Mouse (Mus musculus): ENCODE measurements around the gene Grin2c. TPM values are rescaled to one million over a fixed set of nuclear protein-coding genes. Genes with fewer than 3 reads are reported as not detected.

Grin2c gene
- total and polyA plus RNA-seq, 3 experiments, result not detected

- no peaks in the 10 kb centered on the region for H3K9me3 ChIP-seq (replicated peaks; ENCODE audit: insufficient read depth, low read length)
- no peaks in the 10 kb centered on the region for H3K79me2 ChIP-seq (ENCODE audit: control insufficient read depth, insufficient read depth, low read length, poor library complexity)
- H3K27ac ChIP-seq (ENCODE audit: control insufficient read depth, low read depth, low read length), result no peak overlapping the region
- H3K27me3 ChIP-seq (ENCODE audit: control insufficient read depth in 1 of 2, insufficient read depth in 2 of 2, low read length in 2 of 2), result no peaks in the 10 kb centered on the region
- peaks cover 8 to 26% of the 10 kb centered on the region in 2 experiments for H3K36me3 ChIP-seq (ENCODE audit: control insufficient read depth in 1 of 2, insufficient read depth in 2 of 2, low read length in 2 of 2)
- TF ChIP-seq ZC3H11A (IDR thresholded peaks at IDR 0.05; ENCODE audit: low read depth, low read length), result peak; percentile 46
- TF ChIP-seq RAD21 (IDR thresholded peaks at IDR 0.05; ENCODE audit: low read depth, low read length), result peak; percentile 83
- no peak for TF ChIP-seq USF2 (IDR thresholded peaks at IDR 0.05; ENCODE audit: borderline replicate concordance in 1 of 2, insufficient read depth in 1 of 2, low read depth in 1 of 2, low read length in 2 of 2)
- TF ChIP-seq USF1 (IDR thresholded peaks at IDR 0.05; ENCODE audit: low read depth, low read length), result no peak
- peak; percentile 81 to 97 (median 93) for TF ChIP-seq CTCF (IDR thresholded peaks at IDR 0.05 in 2 of 3, conservative IDR thresholded peaks at IDR 0.05 in 1 of 3; ENCODE audit: control insufficient read depth in 1 of 3, insufficient read depth in 1 of 3, low read depth in 2 of 3, low read length in 3 of 3, poor library complexity in 1 of 3, severe bottlenecking in 1 of 3)
- TF ChIP-seq ZNF384 (IDR thresholded peaks at IDR 0.05; ENCODE audit: low read depth, low read length), result no peak
- TF ChIP-seq SMC3 (IDR thresholded peaks at IDR 0.05; ENCODE audit: low read depth, low read length), result peak; percentile 80
- TF ChIP-seq RCOR1 (IDR thresholded peaks at IDR 0.05; ENCODE audit: low read depth, low read length), result no peak
- TF ChIP-seq TAL1 (IDR thresholded peaks at IDR 0.05; ENCODE audit: low read length), result no peak
- H3K9ac ChIP-seq (ENCODE audit: control insufficient read depth, low read depth, low read length, poor library complexity, severe bottlenecking), result no peak overlapping the region
- DNase-seq (ENCODE audit: low read depth, low spot score), result peak; percentile 80
- H3K4me1 ChIP-seq (ENCODE audit: control insufficient read depth in 1 of 2, insufficient read depth in 2 of 2, low read length in 2 of 2), result peaks cover 20 to 25% of the 10 kb centered on the region in 2 experiments
- H3K4me3 ChIP-seq (ENCODE audit: control insufficient read depth in 1 of 2, insufficient read depth in 1 of 2, low read depth in 2 of 2, low read length in 2 of 2), result no peak overlapping the region
Observed at GRCm38 (mm10) chr11:115202316-115202715, 64.7 kb downstream of the Grin2c start.

- peaks cover 8 to 40% of the 10 kb centered on the region in 2 experiments for H3K36me3 ChIP-seq (ENCODE audit: control insufficient read depth in 1 of 2, insufficient read depth in 2 of 2, low read length in 2 of 2)
- H3K27ac ChIP-seq (ENCODE audit: control insufficient read depth, low read depth, low read length), result no peak overlapping the region
- H3K4me3 ChIP-seq (ENCODE audit: control insufficient read depth in 1 of 2, insufficient read depth in 1 of 2, low read depth in 2 of 2, low read length in 2 of 2), result no peak overlapping the region
- H3K27me3 ChIP-seq (ENCODE audit: control insufficient read depth in 1 of 2, insufficient read depth in 2 of 2, low read length in 2 of 2), result no peaks in the 10 kb centered on the region
- H3K4me1 ChIP-seq (ENCODE audit: control insufficient read depth in 1 of 2, insufficient read depth in 2 of 2, low read length in 2 of 2), result peaks cover 32 to 40% of the 10 kb centered on the region in 2 experiments
- no peak for TF ChIP-seq ETS1 (IDR thresholded peaks at IDR 0.05; ENCODE audit: low read depth, low read length)
- TF ChIP-seq GABPA (IDR thresholded peaks at IDR 0.05; ENCODE audit: low read depth, low read length), result no peak
- TF ChIP-seq ELF1 (IDR thresholded peaks at IDR 0.05; ENCODE audit: low read depth, low read length), result no peak
- no peak for TF ChIP-seq ZMIZ1 (IDR thresholded peaks at IDR 0.05; ENCODE audit: low read depth, low read length)
- TF ChIP-seq ZKSCAN1 (IDR thresholded peaks at IDR 0.05; ENCODE audit: low read depth, low read length), result no peak
- no peak for TF ChIP-seq RAD21 (IDR thresholded peaks at IDR 0.05; ENCODE audit: low read depth, low read length)
- no peak for TF ChIP-seq POLR2A (IDR thresholded peaks at IDR 0.05; ENCODE audit: control insufficient read depth in 1 of 2, insufficient read depth in 1 of 2, low read depth in 1 of 2, low read length in 2 of 2, poor library complexity in 1 of 2)
- TF ChIP-seq SMC3 (IDR thresholded peaks at IDR 0.05; ENCODE audit: low read depth, low read length), result no peak
- TF ChIP-seq USF2 (IDR thresholded peaks at IDR 0.05; ENCODE audit: borderline replicate concordance in 1 of 2, insufficient read depth in 1 of 2, low read depth in 1 of 2, low read length in 2 of 2), result no peak
- no peak for TF ChIP-seq SIN3A (IDR thresholded peaks at IDR 0.05; ENCODE audit: low read length)
- peaks cover 7% of the 10 kb centered on the region; the same call in 1 of the 2 replicates for H3K79me2 ChIP-seq (ENCODE audit: control insufficient read depth, insufficient read depth, low read length, poor library complexity)
- no peak overlapping the region for H3K9ac ChIP-seq (ENCODE audit: control insufficient read depth, low read depth, low read length, poor library complexity, severe bottlenecking)
- no peaks in the 10 kb centered on the region for H3K9me3 ChIP-seq (replicated peaks; ENCODE audit: insufficient read depth, low read length)
- no peak for DNase-seq (ENCODE audit: low read depth, low spot score)
Observed at GRCm38 (mm10) chr11:115200520-115200919, 66.5 kb downstream of the Grin2c start.

Other genes starting within 250 kb of the Grin2c start
- not detected in 2 replicates for gene Cd300ld4, start 240.2 kb downstream of the Grin2c start, total RNA-seq (2012; rRNA removed)
- gene Cd300ld4, start 240.2 kb downstream of the Grin2c start, polyA plus RNA-seq (2012; ENCODE audit: insufficient read depth in 1 of 2, insufficient read length in 2 of 2, low read depth in 1 of 2, low replicate concordance in 2 of 2, missing spikeins in 1 of 2), result not detected
- gene Cd300ld5, start 229.5 kb downstream of the Grin2c start, total RNA-seq (2012; rRNA removed), result not detected in 2 replicates
- not detected for gene Cd300ld5, start 229.5 kb downstream of the Grin2c start, polyA plus RNA-seq (2012; ENCODE audit: insufficient read depth in 1 of 2, insufficient read length in 2 of 2, low read depth in 1 of 2, low replicate concordance in 2 of 2, missing spikeins in 1 of 2)
- gene Cd300ld3, start 218.8 kb downstream of the Grin2c start, total RNA-seq (2012; rRNA removed), result not detected in 2 replicates
- gene Cd300ld3, start 218.8 kb downstream of the Grin2c start, polyA plus RNA-seq (2012; ENCODE audit: insufficient read depth in 1 of 2, insufficient read length in 2 of 2, low read depth in 1 of 2, low replicate concordance in 2 of 2, missing spikeins in 1 of 2), result not detected
- not detected in 2 replicates for gene Cd300e, start 205.1 kb downstream of the Grin2c start, total RNA-seq (2012; rRNA removed)
- not detected for gene Cd300e, start 205.1 kb downstream of the Grin2c start, polyA plus RNA-seq (2012; ENCODE audit: insufficient read depth in 1 of 2, insufficient read length in 2 of 2, low read depth in 1 of 2, low replicate concordance in 2 of 2, missing spikeins in 1 of 2)
- gene Rab37, start 175.8 kb downstream of the Grin2c start, total RNA-seq (2012; rRNA removed), result 17.2 and 20.6 TPM in 2 replicates
- gene Rab37, start 175.8 kb downstream of the Grin2c start, polyA plus RNA-seq (2012; ENCODE audit: insufficient read depth in 1 of 2, insufficient read length in 2 of 2, low read depth in 1 of 2, low replicate concordance in 2 of 2, missing spikeins in 1 of 2), result 10 to 100 TPM in 1 of 2 experiments, not detected in 1; 14.6 TPM
- 0.12 and 0.26 TPM in 2 replicates for gene Cd300lf, start 133.3 kb downstream of the Grin2c start, total RNA-seq (2012; rRNA removed)
- under 1 TPM in 1 of 2 experiments, not detected in 1; 0.46 TPM for gene Cd300lf, start 133.3 kb downstream of the Grin2c start, polyA plus RNA-seq (2012; ENCODE audit: insufficient read depth in 1 of 2, insufficient read length in 2 of 2, low read depth in 1 of 2, low replicate concordance in 2 of 2, missing spikeins in 1 of 2)
- 124 and 127 TPM in 2 replicates for gene Slc9a3r1, start 103.9 kb downstream of the Grin2c start, total RNA-seq (2012; rRNA removed)
- 100 to 1,000 TPM in 1 of 2 experiments, not detected in 1; 112 TPM for gene Slc9a3r1, start 103.9 kb downstream of the Grin2c start, polyA plus RNA-seq (2012; ENCODE audit: insufficient read depth in 1 of 2, insufficient read length in 2 of 2, low read depth in 1 of 2, low replicate concordance in 2 of 2, missing spikeins in 1 of 2)
- 23.4 and 24.8 TPM in 2 replicates for gene Tmem104, start 79.8 kb downstream of the Grin2c start, total RNA-seq (2012; rRNA removed)
- 10 to 100 TPM in 1 of 2 experiments, not detected in 1; 21.9 TPM for gene Tmem104, start 79.8 kb downstream of the Grin2c start, polyA plus RNA-seq (2012; ENCODE audit: insufficient read depth in 1 of 2, insufficient read length in 2 of 2, low read depth in 1 of 2, low replicate concordance in 2 of 2, missing spikeins in 1 of 2)
- gene Nat9, start 79.4 kb downstream of the Grin2c start, total RNA-seq (2012; rRNA removed), result 80.2 and 92.4 TPM in 2 replicates
- 10 to 100 TPM in 1 of 2 experiments, not detected in 1; 46.1 TPM for gene Nat9, start 79.4 kb downstream of the Grin2c start, polyA plus RNA-seq (2012; ENCODE audit: insufficient read depth in 1 of 2, insufficient read length in 2 of 2, low read depth in 1 of 2, low replicate concordance in 2 of 2, missing spikeins in 1 of 2)
- gene Fdxr, start 9.8 kb upstream of the Grin2c start, total RNA-seq (2012; rRNA removed), result 37.2 and 37.7 TPM in 2 replicates
- gene Fdxr, start 9.8 kb upstream of the Grin2c start, polyA plus RNA-seq (2012; ENCODE audit: insufficient read depth in 1 of 2, insufficient read length in 2 of 2, low read depth in 1 of 2, low replicate concordance in 2 of 2, missing spikeins in 1 of 2), result 10 to 100 TPM in 1 of 2 experiments, not detected in 1; 32.7 TPM
- gene Fads6, start 30.4 kb upstream of the Grin2c start, total RNA-seq (2012; rRNA removed), result 3.0 and 3.3 TPM in 2 replicates
- gene Fads6, start 30.4 kb upstream of the Grin2c start, polyA plus RNA-seq (2012; ENCODE audit: insufficient read depth in 1 of 2, insufficient read length in 2 of 2, low read depth in 1 of 2, low replicate concordance in 2 of 2, missing spikeins in 1 of 2), result 1 to 10 TPM in 1 of 2 experiments, not detected in 1; 6.6 TPM
- gene Otop2, start 39.9 kb upstream of the Grin2c start, total RNA-seq (2012; rRNA removed), result not detected in 2 replicates
- not detected for gene Otop2, start 39.9 kb upstream of the Grin2c start, polyA plus RNA-seq (2012; ENCODE audit: insufficient read depth in 1 of 2, insufficient read length in 2 of 2, low read depth in 1 of 2, low replicate concordance in 2 of 2, missing spikeins in 1 of 2)
- gene Ush1g, start 54.8 kb upstream of the Grin2c start, total RNA-seq (2012; rRNA removed), result not detected in 2 replicates
- gene Ush1g, start 54.8 kb upstream of the Grin2c start, polyA plus RNA-seq (2012; ENCODE audit: insufficient read depth in 1 of 2, insufficient read length in 2 of 2, low read depth in 1 of 2, low replicate concordance in 2 of 2, missing spikeins in 1 of 2), result not detected
- gene Otop3, start 67.5 kb upstream of the Grin2c start, total RNA-seq (2012; rRNA removed), result not detected in 2 replicates
- not detected for gene Otop3, start 67.5 kb upstream of the Grin2c start, polyA plus RNA-seq (2012; ENCODE audit: insufficient read depth in 1 of 2, insufficient read length in 2 of 2, low read depth in 1 of 2, low replicate concordance in 2 of 2, missing spikeins in 1 of 2)
- gene Hid1, start 100.5 kb upstream of the Grin2c start, total RNA-seq (2012; rRNA removed), result 0.88 and 1.1 TPM in 2 replicates
- gene Hid1, start 100.5 kb upstream of the Grin2c start, polyA plus RNA-seq (2012; ENCODE audit: insufficient read depth in 1 of 2, insufficient read length in 2 of 2, low read depth in 1 of 2, low replicate concordance in 2 of 2, missing spikeins in 1 of 2), result 1 to 10 TPM in 1 of 2 experiments, not detected in 1; 3.0 TPM
- gene Cdr2l, start 114.7 kb upstream of the Grin2c start, total RNA-seq (2012; rRNA removed), result 6.3 and 8.2 TPM in 2 replicates
- gene Cdr2l, start 114.7 kb upstream of the Grin2c start, polyA plus RNA-seq (2012; ENCODE audit: insufficient read depth in 1 of 2, insufficient read length in 2 of 2, low read depth in 1 of 2, low replicate concordance in 2 of 2, missing spikeins in 1 of 2), result 1 to 10 TPM in 1 of 2 experiments, not detected in 1; 5.2 TPM
- 132 and 137 TPM in 2 replicates for gene Mrpl58, start 136.5 kb upstream of the Grin2c start, total RNA-seq (2012; rRNA removed)
- 100 to 1,000 TPM in 1 of 2 experiments, not detected in 1; 137 TPM for gene Mrpl58, start 136.5 kb upstream of the Grin2c start, polyA plus RNA-seq (2012; ENCODE audit: insufficient read depth in 1 of 2, insufficient read length in 2 of 2, low read depth in 1 of 2, low replicate concordance in 2 of 2, missing spikeins in 1 of 2)
- 665 and 706 TPM in 2 replicates for gene Atp5h, start 152.7 kb upstream of the Grin2c start, total RNA-seq (2012; rRNA removed)
- gene Atp5h, start 152.7 kb upstream of the Grin2c start, polyA plus RNA-seq (2012; ENCODE audit: insufficient read depth in 1 of 2, insufficient read length in 2 of 2, low read depth in 1 of 2, low replicate concordance in 2 of 2, missing spikeins in 1 of 2), result 1,000 to 10,000 TPM in 1 of 2 experiments, 100 to 1,000 TPM in 1; 525 to 1,715 TPM
- gene Kctd2, start 152.9 kb upstream of the Grin2c start, total RNA-seq (2012; rRNA removed), result 12.3 and 13.2 TPM in 2 replicates
- 10 to 100 TPM in 1 of 2 experiments, not detected in 1; 20.6 TPM for gene Kctd2, start 152.9 kb upstream of the Grin2c start, polyA plus RNA-seq (2012; ENCODE audit: insufficient read depth in 1 of 2, insufficient read length in 2 of 2, low read depth in 1 of 2, low replicate concordance in 2 of 2, missing spikeins in 1 of 2)
- gene Trim80, start 173.3 kb upstream of the Grin2c start, total RNA-seq (2012; rRNA removed), result not detected in 2 replicates
- gene Trim80, start 173.3 kb upstream of the Grin2c start, polyA plus RNA-seq (2012; ENCODE audit: insufficient read depth in 1 of 2, insufficient read length in 2 of 2, low read depth in 1 of 2, low replicate concordance in 2 of 2, missing spikeins in 1 of 2), result not detected
- 0.07 TPM in 1 of 2 replicates, not detected in the other for gene Slc16a5, start 195.2 kb upstream of the Grin2c start, total RNA-seq (2012; rRNA removed)
- gene Slc16a5, start 195.2 kb upstream of the Grin2c start, polyA plus RNA-seq (2012; ENCODE audit: insufficient read depth in 1 of 2, insufficient read length in 2 of 2, low read depth in 1 of 2, low replicate concordance in 2 of 2, missing spikeins in 1 of 2), result under 1 TPM in 1 of 2 experiments, not detected in 1; 0.26 TPM
- 7.0 and 9.1 TPM in 2 replicates for gene Armc7, start 208.4 kb upstream of the Grin2c start, total RNA-seq (2012; rRNA removed)
- 10 to 100 TPM in 1 of 2 experiments, not detected in 1; 13.1 TPM for gene Armc7, start 208.4 kb upstream of the Grin2c start, polyA plus RNA-seq (2012; ENCODE audit: insufficient read depth in 1 of 2, insufficient read length in 2 of 2, low read depth in 1 of 2, low replicate concordance in 2 of 2, missing spikeins in 1 of 2)
- gene Nt5c, start 224.6 kb upstream of the Grin2c start, total RNA-seq (2012; rRNA removed), result 96.6 and 99.3 TPM in 2 replicates
- gene Nt5c, start 224.6 kb upstream of the Grin2c start, polyA plus RNA-seq (2012; ENCODE audit: insufficient read depth in 1 of 2, insufficient read length in 2 of 2, low read depth in 1 of 2, low replicate concordance in 2 of 2, missing spikeins in 1 of 2), result 100 to 1,000 TPM in 1 of 2 experiments, not detected in 1; 102 TPM
- gene Jpt1, start 247.1 kb upstream of the Grin2c start, total RNA-seq (2012; rRNA removed), result 331 and 353 TPM in 2 replicates
- 100 to 1,000 TPM in 1 of 2 experiments, not detected in 1; 382 TPM for gene Jpt1, start 247.1 kb upstream of the Grin2c start, polyA plus RNA-seq (2012; ENCODE audit: insufficient read depth in 1 of 2, insufficient read length in 2 of 2, low read depth in 1 of 2, low replicate concordance in 2 of 2, missing spikeins in 1 of 2)

Measured in MEL (cell line).